Mouse (Mus musculus): ENCODE results near the gene Sowaha.

The Sowaha gene

GRCm38 (mm10) chr11:53472709-53473108 is 7.4 kb downstream of the Sowaha start:
- DNase-seq (ENCODE audit: low spot score in 2 of 2) = no peak

- peak; percentile 82 to 89 for DNase-seq (ENCODE audit: low spot score in 2 of 2)
These were observed 9.9 kb downstream of the Sowaha start, which contains the start of gene Gm9837 for GRCm38 (mm10) chr11:53469968-53470695. Gene Gm9837 (minus strand): TSS chr11:53470479.

- DNase-seq (ENCODE audit: low spot score in 2 of 2) = peak in 1 of 2 experiments; percentile 54
These were observed 10.6 kb downstream of the Sowaha start for GRCm38 (mm10) chr11:53469294-53469967.

- DNase-seq (ENCODE audit: low spot score in 2 of 2) = peak; percentile 71 to 83
These were observed 13.7 kb downstream of the Sowaha start for GRCm38 (mm10) chr11:53466231-53466971.

GRCm38 (mm10) chr11:53463551-53464424 is 16.3 kb downstream of the Sowaha start:
- peak in 1 of 2 experiments; percentile 36 for DNase-seq (ENCODE audit: low spot score in 2 of 2)

GRCm38 (mm10) chr11:53461727-53462126 is 18.3 kb downstream of the Sowaha start:
- no peak for DNase-seq (ENCODE audit: low spot score in 2 of 2)

- no peak for DNase-seq (ENCODE audit: low spot score in 2 of 2)
These were observed 19.9 kb downstream of the Sowaha start for GRCm38 (mm10) chr11:53460192-53460591.

- no peak for DNase-seq (ENCODE audit: low spot score in 2 of 2)
These were observed 21.1 kb downstream of the Sowaha start for GRCm38 (mm10) chr11:53458996-53459395.

GRCm38 (mm10) chr11:53457372-53457954 is 22.6 kb downstream of the Sowaha start:
- no peak for DNase-seq (ENCODE audit: low spot score in 2 of 2)

GRCm38 (mm10) chr11:53456474-53457371 is 23.4 kb downstream of the Sowaha start, which contains the start of the genes Gm10447 and Shroom1:
Gene Gm10447 (minus strand): TSS chr11:53457110.
Gene Shroom1 (plus strand): TSS chr11:53457205.
- DNase-seq (ENCODE audit: low spot score in 2 of 2) = no peak

- no peak for DNase-seq (ENCODE audit: low spot score in 2 of 2)
These were observed 27.0 kb downstream of the Sowaha start for GRCm38 (mm10) chr11:53453031-53453430.

GRCm38 (mm10) chr11:53452396-53452795 is 27.7 kb downstream of the Sowaha start:
- no peak for DNase-seq (ENCODE audit: low spot score in 2 of 2)

- DNase-seq (ENCODE audit: low spot score in 2 of 2) = no peak
These were observed 28.7 kb downstream of the Sowaha start for GRCm38 (mm10) chr11:53451361-53451760.

- DNase-seq (ENCODE audit: low spot score in 2 of 2) = no peak
These were observed 29.9 kb downstream of the Sowaha start for GRCm38 (mm10) chr11:53450070-53450705.

GRCm38 (mm10) chr11:53448529-53448928 is 31.5 kb downstream of the Sowaha start:
- DNase-seq (ENCODE audit: low spot score in 2 of 2) = no peak

- no peak for DNase-seq (ENCODE audit: low spot score in 2 of 2)
These were observed 32.1 kb downstream of the Sowaha start for GRCm38 (mm10) chr11:53447996-53448395.

GRCm38 (mm10) chr11:53446183-53446582 is 33.9 kb downstream of the Sowaha start:
- no peak for DNase-seq (ENCODE audit: low spot score in 2 of 2)

- no peak for DNase-seq (ENCODE audit: low spot score in 2 of 2)
These were observed 34.5 kb downstream of the Sowaha start for GRCm38 (mm10) chr11:53445562-53445961.

- no peak for DNase-seq (ENCODE audit: low spot score in 2 of 2)
These were observed 36.2 kb downstream of the Sowaha start for GRCm38 (mm10) chr11:53443861-53444260.

Data from frontal cortex, postnatal 10 days (tissue).